Mouse (Mus musculus): ENCODE measurements around the gene Taf3.

The Taf3 gene

GRCm38 (mm10) chr2:10010263-10010909 lies 38.0 kb downstream of the Taf3 start:
- no peak for DNase-seq (ENCODE audit: low spot score in 2 of 2)

GRCm38 (mm10) chr2:10009671-10010254 lies 38.6 kb downstream of the Taf3 start:
- no peak for DNase-seq (ENCODE audit: low spot score in 2 of 2)

- DNase-seq (ENCODE audit: low spot score in 2 of 2): no peak
Measured at GRCm38 (mm10) chr2:10008593-10008992, 39.8 kb downstream of the Taf3 start.

- no peak for DNase-seq (ENCODE audit: low spot score in 2 of 2)
Measured at GRCm38 (mm10) chr2:10004960-10005621, 43.3 kb downstream of the Taf3 start.

GRCm38 (mm10) chr2:10003358-10003757 lies 45.0 kb downstream of the Taf3 start:
- no peak for DNase-seq (ENCODE audit: low spot score in 2 of 2)

GRCm38 (mm10) chr2:10001591-10001990 lies 46.8 kb downstream of the Taf3 start:
- no peak for DNase-seq (ENCODE audit: low spot score in 2 of 2)

- DNase-seq (ENCODE audit: low spot score in 2 of 2): no peak
Measured at GRCm38 (mm10) chr2:9997535-9997934, 50.9 kb downstream of the Taf3 start.

- DNase-seq (ENCODE audit: low spot score in 2 of 2): no peak
Measured at GRCm38 (mm10) chr2:9996111-9996510, 52.3 kb downstream of the Taf3 start.

- DNase-seq (ENCODE audit: low spot score in 2 of 2): no peak
Measured at GRCm38 (mm10) chr2:9990690-9991229, 57.6 kb downstream of the Taf3 start.

- DNase-seq (ENCODE audit: low spot score in 2 of 2): no peak
Measured at GRCm38 (mm10) chr2:9989649-9990547, 58.5 kb downstream of the Taf3 start.

GRCm38 (mm10) chr2:9988290-9988689 lies 60.1 kb downstream of the Taf3 start:
- no peak for DNase-seq (ENCODE audit: low spot score in 2 of 2)

- DNase-seq (ENCODE audit: low spot score in 2 of 2): no peak
Measured at GRCm38 (mm10) chr2:9985979-9986447, 62.4 kb downstream of the Taf3 start.

GRCm38 (mm10) chr2:9982446-9982845 lies 66.0 kb downstream of the Taf3 start:
- DNase-seq (ENCODE audit: low spot score in 2 of 2): no peak

GRCm38 (mm10) chr2:9971927-9972326 lies 76.5 kb downstream of the Taf3 start:
- DNase-seq (ENCODE audit: low spot score in 2 of 2): no peak

- DNase-seq (ENCODE audit: low spot score in 2 of 2): no peak
Measured at GRCm38 (mm10) chr2:9970579-9970978, 77.8 kb downstream of the Taf3 start.

- DNase-seq (ENCODE audit: low spot score in 2 of 2): no peak
Measured at GRCm38 (mm10) chr2:9970178-9970577, 78.2 kb downstream of the Taf3 start.

- no peak for DNase-seq (ENCODE audit: low spot score in 2 of 2)
Measured at GRCm38 (mm10) chr2:9969734-9970133, 78.7 kb downstream of the Taf3 start.

- DNase-seq (ENCODE audit: low spot score in 2 of 2): no peak
Measured at GRCm38 (mm10) chr2:9966634-9967033, 81.8 kb downstream of the Taf3 start.

- no peak for DNase-seq (ENCODE audit: low spot score in 2 of 2)
Measured at GRCm38 (mm10) chr2:9965608-9966007, 82.8 kb downstream of the Taf3 start.

GRCm38 (mm10) chr2:9962871-9963270 lies 85.5 kb downstream of the Taf3 start:
- DNase-seq (ENCODE audit: low spot score in 2 of 2): no peak

GRCm38 (mm10) chr2:9961708-9962107 lies 86.7 kb downstream of the Taf3 start:
- no peak for DNase-seq (ENCODE audit: low spot score in 2 of 2)

- no peak for DNase-seq (ENCODE audit: low spot score in 2 of 2)
Measured at GRCm38 (mm10) chr2:9958011-9958410, 90.4 kb downstream of the Taf3 start.
